Comparison of ENCODE assay signal across 16 mouse cellular contexts in genomic region chr12:112732591-112732990, GRCm38 (mm10). TPM values are rescaled to one million over a fixed set of nuclear protein-coding genes. Genes with fewer than 3 reads are reported as not detected.
DNase-seq lines count a peak whose midpoint lies in the region; ATAC-seq lines count a peak whose summit lies in the region.
"Had no signal": no experiment of that assay in that cellular context is flagged by ENCODE, and none has a peak within 500 bp of the region (broad histone marks: within the 10 kb centered on the region; RNA-seq: fewer than 3 reads in every experiment).

No protein-coding gene starts in this region.

- peak; percentile 62 to 71 for DNase-seq in cerebellum, adult 18-20 months
- peak; percentile 3 for DNase-seq in right cerebral cortex, postnatal 14 days
- no peak for DNase-seq in right cerebral cortex, postnatal 25 days
- peak; percentile 76 for DNase-seq in cerebellum, adult 9-11 months
- DNase-seq in frontal cortex, postnatal 25 days (ENCODE audit: low spot score in 2 of 2), result no peak
- DNase-seq: adrenal gland, adult 2 months; adrenal gland, postnatal 25 days; forebrain, postnatal 0 days; gastrocnemius, postnatal 10 days; heart, adult 2 months; heart, postnatal 14 days; kidney, adult 2 months had no signal

- no peak for ATAC-seq in cerebellum, adult (ENCODE audit: insufficient number of reproducible peaks, low FRiP score, low TSS enrichment)
- no peak for ATAC-seq in CD4-positive, CD25-positive, alpha-beta regulatory T cell, adult 4 months
- ATAC-seq: forebrain, embryonic 13.5 days; forebrain, postnatal 0 days; intestine, embryonic 16.5 days had no signal

RNA-seq across cellular contexts. Expression of gene Cep170b, which starts 12.3 kb away (rescaled TPM):
- 1 to 10 TPM; 2.4 to 4.9 TPM for polyA plus RNA-seq in CD4-positive, CD25-positive, alpha-beta regulatory T cell, adult 4 months (2017; shearing (Covaris generic))

RNA-seq across cellular contexts. Expression of gene Pld4, which starts 27.9 kb away (rescaled TPM):
- polyA plus RNA-seq in CD4-positive, CD25-positive, alpha-beta regulatory T cell, adult 4 months (2017; shearing (Covaris generic)), result 1 to 10 TPM; 1.7 to 7.2 TPM

RNA-seq across cellular contexts. Expression of gene Zbtb42, which starts 54.0 kb away (rescaled TPM):
- polyA plus RNA-seq in CD4-positive, CD25-positive, alpha-beta regulatory T cell, adult 4 months (2017; shearing (Covaris generic)), result 1 to 10 TPM; 2.8 to 2.9 TPM

RNA-seq across cellular contexts. Expression of gene Akt1, which starts 57.9 kb away (rescaled TPM):
- 10 to 100 TPM; 14.6 to 18.4 TPM for polyA plus RNA-seq in CD4-positive, CD25-positive, alpha-beta regulatory T cell, adult 4 months (2017; shearing (Covaris generic))

Comparison
In these comparisons a context has a peak if more than half of its experiments do, and no peak if none do; other contexts are left out.
1. DNase-seq: peak in cerebellum, adult 18-20 months (2 of 2), right cerebral cortex, postnatal 14 days (single experiment) and cerebellum, adult 9-11 months (single experiment); none in right cerebral cortex, postnatal 25 days (single experiment) and frontal cortex, postnatal 25 days (0 of 2).